In the genomic region with DNA sequence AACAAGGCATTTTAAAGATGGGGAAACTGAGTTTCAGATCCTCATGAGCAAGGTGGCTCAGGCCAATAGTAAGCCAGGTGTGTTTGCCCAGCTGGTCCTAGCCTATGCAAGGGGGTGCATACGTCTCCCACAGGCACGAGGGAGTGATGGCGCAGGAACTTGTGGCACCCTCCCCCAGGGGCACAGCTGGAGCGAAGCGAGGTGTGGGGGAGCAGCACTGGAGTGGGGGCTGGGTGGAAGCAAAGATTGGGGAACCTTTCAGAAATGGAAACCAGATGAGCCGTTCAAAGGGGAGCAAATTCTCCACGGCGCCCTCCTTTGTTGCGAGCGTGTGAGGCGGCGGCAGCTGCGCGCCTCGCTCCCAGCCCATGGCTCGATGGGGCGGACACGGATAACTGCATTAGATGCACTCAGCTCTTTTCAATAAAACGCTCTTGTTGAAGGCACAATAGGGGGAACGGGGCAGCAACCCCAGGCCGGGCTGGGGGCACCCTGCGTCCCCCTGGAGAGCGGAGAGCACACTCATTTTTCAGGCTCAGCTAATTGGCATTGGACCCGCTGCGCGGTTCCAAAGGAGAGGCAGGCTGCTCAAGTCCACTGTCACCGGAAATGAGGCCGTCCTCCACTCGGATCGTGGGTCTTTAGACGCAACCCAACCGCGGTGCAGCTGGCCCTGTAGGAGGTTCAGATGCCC, we compare ENCODE assay signal across 8 mouse cellular contexts. TPM values are rescaled to one million over a fixed set of nuclear protein-coding genes. Genes with fewer than 3 reads are reported as not detected.
DNase-seq lines count a peak whose midpoint lies in the region; ATAC-seq and TF ChIP-seq lines count a peak whose summit lies in the region.

No protein-coding gene starts in this region.

- H3K27ac ChIP-seq in kidney, embryonic 15.5 days: no peak overlapping the region
- H3K27ac ChIP-seq in kidney, adult 2 months (ENCODE audit: insufficient read depth, low read depth, low read length): no peak overlapping the region
- peak overlapping the region; percentile 84 for H3K27ac ChIP-seq in embryonic facial prominence, embryonic 10.5 days (replicated peaks)
- H3K27ac ChIP-seq in limb, embryonic 11.5 days (replicated peaks; ENCODE audit: low read depth, low read length): peak overlapping the region; percentile 1; the same call in 1 of the 2 replicates
- no peak overlapping the region for H3K27ac ChIP-seq in gastrocnemius, adult 2 months

- peaks cover 8% of the 10 kb centered on the region for H3K4me1 ChIP-seq in kidney, embryonic 15.5 days
- no peaks in the 10 kb centered on the region for H3K4me1 ChIP-seq in kidney, adult 2 months (ENCODE audit: control insufficient read depth, insufficient read depth, low read length)
- peaks cover 53% of the 10 kb centered on the region for H3K4me1 ChIP-seq in embryonic facial prominence, embryonic 10.5 days
- peaks cover 16% of the 10 kb centered on the region for H3K4me1 ChIP-seq in limb, embryonic 11.5 days (ENCODE audit: control insufficient read depth, insufficient read depth, low read length)

- H3K4me2 ChIP-seq in kidney, embryonic 15.5 days: peak overlapping the region; percentile 49
- H3K4me2 ChIP-seq in limb, embryonic 11.5 days (ENCODE audit: low read depth, severe bottlenecking): peak overlapping the region; percentile 34

- H3K9ac ChIP-seq in kidney, embryonic 15.5 days: no peak overlapping the region
- 0 out of 2 replicates have a peak overlapping the region, but pooled peaks have one; percentile 37 for H3K9ac ChIP-seq in limb, embryonic 11.5 days (ENCODE audit: low read length)

- intact Hi-C loops in gastrocnemius, adult 2 months (cut with DNase I): no loop called here

- no peak for TF ChIP-seq POLR2A in kidney, adult 2 months (IDR thresholded peaks at IDR 0.05; ENCODE audit: low read depth, low read length)

- no peaks in the 10 kb centered on the region for H3K36me3 ChIP-seq in kidney, embryonic 15.5 days
- no peaks in the 10 kb centered on the region for H3K36me3 ChIP-seq in kidney, adult 2 months (ENCODE audit: control insufficient read depth, insufficient read depth, low read length)
- no peaks in the 10 kb centered on the region for H3K36me3 ChIP-seq in embryonic facial prominence, embryonic 10.5 days (replicated peaks)
- H3K36me3 ChIP-seq in limb, embryonic 11.5 days (ENCODE audit: control insufficient read depth, insufficient read depth, low read length): no peaks in the 10 kb centered on the region

- peaks cover 77% of the 10 kb centered on the region for H3K27me3 ChIP-seq in kidney, embryonic 15.5 days
- no peaks in the 10 kb centered on the region; the same call in 1 of the 2 replicates for H3K27me3 ChIP-seq in kidney, adult 2 months (replicated peaks; ENCODE audit: control insufficient read depth, insufficient read depth, low read length)
- peaks cover 45% of the 10 kb centered on the region for H3K27me3 ChIP-seq in embryonic facial prominence, embryonic 10.5 days (replicated peaks; ENCODE audit: low read depth, poor library complexity, severe bottlenecking)
- no peaks in the 10 kb centered on the region for H3K27me3 ChIP-seq in limb, embryonic 11.5 days (ENCODE audit: control insufficient read depth, insufficient read depth, low read length)

- H3K4me3 ChIP-seq in kidney, embryonic 15.5 days (replicated peaks): peak overlapping the region; percentile 20; the same call in 1 of the 2 replicates
- H3K4me3 ChIP-seq in kidney, adult 2 months (ENCODE audit: insufficient read depth, low read depth, low read length): no peak overlapping the region
- peak overlapping the region; percentile 47 for H3K4me3 ChIP-seq in embryonic facial prominence, embryonic 10.5 days
- H3K4me3 ChIP-seq in limb, embryonic 11.5 days (ENCODE audit: low read depth, low read length): peak overlapping the region; percentile 10; the same call in 1 of the 2 replicates
- H3K4me3 ChIP-seq in gastrocnemius, adult 2 months: no peak overlapping the region

- no peak for ATAC-seq in kidney, embryonic 15.5 days (replicated peaks; ENCODE audit: low FRiP score)
- 0 out of 2 replicates have a peak, but pooled peaks have one; percentile 69 for ATAC-seq in limb, embryonic 11.5 days (ENCODE audit: insufficient number of reproducible peaks, low FRiP score, low TSS enrichment, low read depth)

- no peak for TF ChIP-seq CTCF in kidney, adult 2 months (conservative IDR thresholded peaks at IDR 0.05; ENCODE audit: insufficient read depth, insufficient read length, low read depth, low read length)
- TF ChIP-seq CTCF in gastrocnemius, adult 2 months (IDR thresholded peaks at IDR 0.05): no peak

- no peak for DNase-seq in kidney, adult 2 months
- peak; percentile 72 for DNase-seq in embryonic facial prominence, embryonic 10.5 days (ENCODE audit: low spot score)
- peak; percentile 67 for DNase-seq in limb, embryonic 11.5 days (ENCODE audit: low spot score)
- peak; percentile 71 for DNase-seq in retina, embryonic 14.5 days (ENCODE audit: low spot score)
- no peak for DNase-seq in cerebellum, postnatal 36 days
- DNase-seq in ovary, postnatal 10 days (ENCODE audit: low spot score): no peak
- DNase-seq in gastrocnemius, adult 2 months: no peak

- no peaks in the 10 kb centered on the region for H3K9me3 ChIP-seq in kidney, embryonic 15.5 days (replicated peaks)
- H3K9me3 ChIP-seq in embryonic facial prominence, embryonic 10.5 days: peaks cover 5% of the 10 kb centered on the region; the same call in 1 of the 2 replicates
- H3K9me3 ChIP-seq in limb, embryonic 11.5 days (ENCODE audit: control insufficient read depth, low read length): no peaks in the 10 kb centered on the region

- 6% methylated on average over 33 of the region's 33 CpGs for WGBS in kidney, embryonic 15.5 days
- 3% methylated on average over 33 of the region's 33 CpGs for WGBS in kidney, adult 2 months
- 3% methylated on average over 33 of the region's 33 CpGs for WGBS in embryonic facial prominence, embryonic 10.5 days
- 5% methylated on average over 33 of the region's 33 CpGs for WGBS in limb, embryonic 11.5 days

RNA-seq across cellular contexts. Expression of gene Smoc1, which starts 27.9 kb away (rescaled TPM):
- 1.7 and 2.3 TPM in 2 replicates for polyA plus RNA-seq in kidney, embryonic 15.5 days (2015; fragmentation: Nextera tagmentation; extraction: Ambion mirVana)
- polyA plus RNA-seq in kidney, adult 2 months (2012; rRNA removed): 2.9 and 4.4 TPM in 2 replicates
- 25.1 and 27.1 TPM in 2 replicates for polyA plus RNA-seq in embryonic facial prominence, embryonic 10.5 days (2016; fragmentation: Nextera tagmentation; extraction: Ambion mirVana)
- 15.6 and 19.1 TPM in 2 replicates for polyA plus RNA-seq in limb, embryonic 11.5 days (2014; fragmentation: Nextera tagmentation; extraction: Ambion mirVana)
- total RNA-seq in gastrocnemius, adult 2 months (2021): under 1 TPM; 0.61 to 0.98 TPM

RNA-seq across cellular contexts. Expression of gene Slc10a1, which starts 30.2 kb away (rescaled TPM):
- 0.82 and 0.96 TPM in 2 replicates for polyA plus RNA-seq in kidney, embryonic 15.5 days (2015; fragmentation: Nextera tagmentation; extraction: Ambion mirVana)
- 0.38 and 0.79 TPM in 2 replicates for polyA plus RNA-seq in kidney, adult 2 months (2012; rRNA removed)
- 0.64 and 0.82 TPM in 2 replicates for polyA plus RNA-seq in embryonic facial prominence, embryonic 10.5 days (2016; fragmentation: Nextera tagmentation; extraction: Ambion mirVana)
- 0.47 and 0.78 TPM in 2 replicates for polyA plus RNA-seq in limb, embryonic 11.5 days (2014; fragmentation: Nextera tagmentation; extraction: Ambion mirVana)
- total RNA-seq in gastrocnemius, adult 2 months (2021): not detected

RNA-seq across cellular contexts. Expression of gene Srsf5, which starts 53.4 kb away (rescaled TPM):
- polyA plus RNA-seq in kidney, embryonic 15.5 days (2015; fragmentation: Nextera tagmentation; extraction: Ambion mirVana): 593 and 603 TPM in 2 replicates
- polyA plus RNA-seq in kidney, adult 2 months (2012; rRNA removed): 233 and 243 TPM in 2 replicates
- polyA plus RNA-seq in embryonic facial prominence, embryonic 10.5 days (2016; fragmentation: Nextera tagmentation; extraction: Ambion mirVana): 477 and 521 TPM in 2 replicates
- polyA plus RNA-seq in limb, embryonic 11.5 days (2014; fragmentation: Nextera tagmentation; extraction: Ambion mirVana): 363 and 435 TPM in 2 replicates
- total RNA-seq in gastrocnemius, adult 2 months (2021): 100 to 1,000 TPM in 1 of 2 experiments, 10 to 100 TPM in 1; 93.8 to 118 TPM

Comparison
In these comparisons a context has a peak if more than half of its experiments do, and no peak if none do; other contexts are left out.
1. H3K4me3 ChIP-seq: peak in kidney, embryonic 15.5 days (single experiment), embryonic facial prominence, embryonic 10.5 days (single experiment) and limb, embryonic 11.5 days (single experiment); none in kidney, adult 2 months (single experiment) and gastrocnemius, adult 2 months (single experiment).
2. H3K27ac ChIP-seq: peak in embryonic facial prominence, embryonic 10.5 days (single experiment) and limb, embryonic 11.5 days (single experiment); none in kidney, embryonic 15.5 days (single experiment), kidney, adult 2 months (single experiment) and gastrocnemius, adult 2 months (single experiment).
3. DNase-seq: peak in embryonic facial prominence, embryonic 10.5 days (single experiment), limb, embryonic 11.5 days (single experiment) and retina, embryonic 14.5 days (single experiment); none in kidney, adult 2 months (single experiment), cerebellum, postnatal 36 days (0 of 2), ovary, postnatal 10 days (single experiment) and gastrocnemius, adult 2 months (single experiment).